Mouse (Mus musculus) intestine, embryonic 14.5 days (tissue): ENCODE data around the gene Gm21149. TPM values are rescaled to one million over a fixed set of nuclear protein-coding genes. Genes with fewer than 3 reads are reported as not detected.
A peak's percentile ranks its signal among the peaks of the same experiment; 100 is the strongest.
"Not testable (repeated sequence)": the region's sequence is repeated elsewhere in the genome, so short reads cannot be mapped to it uniquely, and the experiment has no call there.

Experiments
- ATAC-seq: fragments of 200-750 bp; cut with Nextera tagmentation; replicated peaks from 2 replicates; pipeline ENCODE4 v1.8.0; 2017; ENCODE audit warnings: low read depth, moderate number of reproducible peaks, moderate TSS enrichment, moderate library complexity; ENCODE audit not compliant: low FRiP score, low TSS enrichment
- DNase-seq: peaks from one replicate; pipeline ENCODE4 v3.0.0-alpha.2; 2018; ENCODE audit warnings: low spot score
- H3K27ac ChIP-seq: fragments of 300-500 bp; sonication (generic); 2 replicates; pipeline ENCODE4 v1.5.1; 2014; ENCODE audit warnings: low read depth, mild to moderate bottlenecking, control low read depth
- H3K27me3 ChIP-seq: fragments of 300-500 bp; sonication (generic); replicated peaks from 2 replicates; pipeline ENCODE4 v1.6.1; 2014; ENCODE audit warnings: low read length, control low read depth; ENCODE audit not compliant: control insufficient read depth, insufficient read depth
- H3K36me3 ChIP-seq: fragments of 300-500 bp; sonication (generic); 2 replicates; pipeline ENCODE4 v1.6.1; 2014; ENCODE audit warnings: low read length, control low read depth; ENCODE audit not compliant: control insufficient read depth, insufficient read depth
- H3K4me1 ChIP-seq: fragments of 300-500 bp; sonication (generic); replicated peaks from 2 replicates; pipeline ENCODE4 v1.6.1; 2014; ENCODE audit warnings: low read length, control low read depth, mixed read lengths; ENCODE audit not compliant: control insufficient read depth, insufficient read depth
- H3K4me2 ChIP-seq: fragments of 300-500 bp; sonication (generic); 2 replicates; pipeline ENCODE4 v1.6.1; 2014; ENCODE audit warnings: low read length
- H3K4me3 ChIP-seq: fragments of 300-500 bp; sonication (generic); 2 replicates; pipeline ENCODE4 v1.5.1; 2014; ENCODE audit warnings: low read depth, low read length, control low read depth, mixed read lengths
- H3K9ac ChIP-seq: fragments of 300-500 bp; sonication (generic); 2 replicates; pipeline ENCODE4 v1.6.1; 2014; ENCODE audit warnings: mild to moderate bottlenecking, low read length
- H3K9me3 ChIP-seq: fragments of 300-500 bp; sonication (generic); 2 replicates; pipeline ENCODE4 v1.6.1; 2016; ENCODE audit warnings: low read length, control low read depth; ENCODE audit not compliant: control insufficient read depth
- WGBS: fragments of 180-500 bp; shearing (Covaris S2); extraction: QIAGEN DNeasy Blood & Tissue Kit; methylation state at CpG from one replicate; pipeline ENCODE4 v1.1.7; 2014; 5-methylcytosine and 5-hydroxymethylcytosine counted together
- polyA plus RNA-seq: library from polyadenylated mRNA; unstranded; fragments of >200 nt; fragmentation: Nextera tagmentation; extraction: Ambion mirVana; gene quantifications from 2 replicates; pipeline ENCODE4 v1.2.1, GENCODE M21; 2014

Gm21149 gene
- polyA plus RNA-seq, 1 experiment from 2014 or later = 0.15 TPM

GRCm38 (mm10) chr5:15507757-15508459, 31.6 kb upstream of the Gm21149 start:
- H3K4me1 ChIP-seq, H3K27ac ChIP-seq, H3K9ac ChIP-seq, H3K4me3 ChIP-seq, H3K4me2 ChIP-seq, H3K27me3 ChIP-seq, H3K36me3 ChIP-seq: not testable (repeated sequence)
- WGBS = 68% methylated on average over 6 of the region's 6 CpGs
- ATAC-seq (peak; percentile 85), DNase-seq (peak; percentile 58)
- H3K9me3 ChIP-seq = peaks cover 14% of the 10 kb centered on the region

DNA sequence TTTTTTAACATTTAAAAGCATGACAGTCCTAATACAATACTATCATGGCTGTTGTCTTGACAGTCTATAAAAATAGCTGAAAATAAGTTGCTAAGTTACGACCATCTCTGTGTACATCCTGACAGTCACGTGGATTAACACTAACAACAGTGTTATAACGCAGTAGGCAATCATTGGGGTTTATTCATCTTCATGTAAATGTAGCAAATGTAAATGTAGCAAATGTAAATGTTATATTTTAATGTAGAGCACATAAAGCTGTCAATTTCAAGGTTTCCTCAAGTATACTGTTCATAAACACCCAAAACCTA, 30.9 kb upstream of the Gm21149 start:
- H3K4me1 ChIP-seq = no peaks in the 10 kb centered on the region
- H3K4me2 ChIP-seq = no peak overlapping the region
- 68% methylated on average over 3 of the region's 3 CpGs for WGBS
- H3K4me3 ChIP-seq = no peak overlapping the region
- peaks cover 12% of the 10 kb centered on the region for H3K9me3 ChIP-seq
- peak; percentile 40; the same call in 1 of the 2 replicates for ATAC-seq
- no peak overlapping the region for H3K27ac ChIP-seq
- H3K9ac ChIP-seq = no peak overlapping the region
- no peaks in the 10 kb centered on the region for H3K36me3 ChIP-seq
- H3K27me3 ChIP-seq = no peaks in the 10 kb centered on the region
- DNase-seq = no peak

DNA sequence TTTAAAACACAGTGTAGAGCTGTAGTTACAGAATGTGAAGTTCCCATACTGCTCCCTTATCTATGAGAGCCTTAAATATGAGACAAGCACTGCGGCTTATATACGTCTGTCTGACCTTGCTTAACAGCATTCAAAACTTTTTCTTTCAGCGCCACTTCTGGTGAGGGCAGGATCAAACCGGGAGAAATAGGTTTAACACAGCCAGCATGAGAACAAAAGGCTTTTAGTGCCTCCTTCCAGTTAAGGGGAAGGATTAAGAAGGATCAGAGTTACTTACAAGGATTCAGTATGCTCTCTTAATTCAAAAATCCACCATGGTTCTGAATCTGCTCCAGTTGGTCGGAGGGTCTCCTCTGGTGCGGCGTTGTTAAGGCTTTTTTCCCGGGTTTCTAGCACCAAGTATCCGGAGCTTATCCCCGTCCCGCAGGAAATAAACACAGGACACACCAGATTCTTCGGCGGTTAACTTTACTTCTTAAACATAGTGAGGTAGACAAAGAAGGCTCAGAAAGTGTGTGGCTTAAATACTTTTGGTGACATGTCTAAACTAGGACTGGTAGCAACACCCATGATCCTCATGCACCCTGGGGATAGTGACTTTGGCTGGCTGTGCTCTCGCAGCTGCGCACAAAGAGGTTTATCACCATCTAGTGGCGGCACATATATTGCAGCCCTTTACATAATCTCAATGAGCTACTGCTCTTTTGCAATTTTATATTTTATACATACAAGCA, 30.4 kb upstream of the Gm21149 start:
- Histone ChIP-seq H3K4me2 (0 out of 2 replicates have a peak overlapping the region, but pooled peaks have one; percentile 2), H3K9me3 (0 out of 2 replicates have a peak, but pooled peaks cover 9% of the 10 kb centered on the region), H3K9ac (no peak overlapping the region), H3K4me3 (no peak overlapping the region), H3K27me3 (no peaks in the 10 kb centered on the region), H3K27ac (no peak overlapping the region), H3K4me1 (no peaks in the 10 kb centered on the region), H3K36me3 (no peaks in the 10 kb centered on the region)
- ATAC-seq (peak; percentile 79; the same call in 1 of the 2 replicates), DNase-seq (peak; percentile 85)
- 52% methylated on average over 16 of the region's 16 CpGs for WGBS

- not testable (repeated sequence) for H3K4me3 ChIP-seq, DNase-seq, H3K9ac ChIP-seq, H3K4me1 ChIP-seq, H3K36me3 ChIP-seq, H3K27ac ChIP-seq, H3K9me3 ChIP-seq, H3K27me3 ChIP-seq, H3K4me2 ChIP-seq
- ATAC-seq = peak; percentile 78
- WGBS = 31% methylated on average over 5 of the region's 5 CpGs
These were observed 22.6 kb upstream of the Gm21149 start for GRCm38 (mm10) chr5:15498774-15499400.

GRCm38 (mm10) chr5:15498350-15498749, 22.0 kb upstream of the Gm21149 start:
- H3K4me1 ChIP-seq, ATAC-seq, H3K4me2 ChIP-seq, H3K27me3 ChIP-seq, DNase-seq, H3K9me3 ChIP-seq, H3K4me3 ChIP-seq, H3K9ac ChIP-seq, H3K27ac ChIP-seq, H3K36me3 ChIP-seq: not testable (repeated sequence)
- WGBS = 69% methylated on average over 3 of the region's 3 CpGs

DNA sequence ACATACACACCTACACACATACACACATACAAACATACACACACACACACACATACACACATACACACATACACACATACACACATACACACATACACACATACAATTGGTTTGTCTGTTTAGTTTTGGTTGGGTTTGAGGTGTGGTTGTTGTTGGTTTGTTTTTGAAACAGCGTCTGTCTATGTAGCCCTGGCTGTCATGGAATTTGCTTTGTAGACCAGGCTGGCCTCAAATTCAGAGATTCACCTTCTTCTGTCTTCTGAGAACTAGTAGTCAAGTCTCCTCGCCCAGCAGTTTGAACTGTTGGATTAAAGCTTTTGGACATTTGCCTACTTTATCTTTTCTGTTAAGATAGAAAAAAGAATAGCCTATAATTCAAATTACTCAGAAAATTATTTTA, 14.6 kb upstream of the Gm21149 start:
- not testable (repeated sequence) for H3K9me3 ChIP-seq, H3K4me2 ChIP-seq, H3K4me1 ChIP-seq, H3K4me3 ChIP-seq, H3K27me3 ChIP-seq, H3K36me3 ChIP-seq, H3K9ac ChIP-seq, ATAC-seq, DNase-seq, H3K27ac ChIP-seq
- WGBS = 61% methylated on average over 2 of the region's 2 CpGs

DNA sequence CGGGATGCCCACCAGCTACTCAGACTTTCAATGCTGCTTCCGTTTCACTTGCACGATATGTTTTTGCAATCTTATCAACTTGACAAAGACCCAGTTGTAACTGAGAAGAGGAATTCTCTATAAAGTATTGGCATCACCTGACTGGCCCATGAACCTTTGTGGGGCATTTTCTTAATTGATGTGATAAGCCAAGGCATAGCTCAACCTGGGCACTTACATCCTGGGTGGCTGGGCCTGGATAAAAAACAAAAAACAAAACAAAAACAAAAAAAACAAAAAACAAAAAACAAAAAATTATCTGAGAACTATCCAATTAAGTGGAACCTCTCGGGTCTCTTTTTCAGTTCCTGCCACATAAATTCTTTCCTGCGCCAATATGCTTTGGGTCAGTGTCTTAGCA, 12.4 kb upstream of the Gm21149 start:
- Histone ChIP-seq H3K36me3 (no peaks in the 10 kb centered on the region), H3K4me1 (no peaks in the 10 kb centered on the region), H3K4me2 (no peak overlapping the region), H3K4me3 (no peak overlapping the region), H3K9ac (no peak overlapping the region), H3K27ac (no peak overlapping the region), H3K27me3 (no peaks in the 10 kb centered on the region), H3K9me3 (no peaks in the 10 kb centered on the region)
- DNase-seq (no peak), ATAC-seq (peak; percentile 76; the same call in 1 of the 2 replicates)
- WGBS = 84% methylated on average over 5 of the region's 5 CpGs

GRCm38 (mm10) chr5:15484616-15485015, 8.3 kb upstream of the Gm21149 start:
- H3K9me3 ChIP-seq, DNase-seq, H3K4me2 ChIP-seq, H3K27me3 ChIP-seq, H3K4me1 ChIP-seq, H3K36me3 ChIP-seq, H3K9ac ChIP-seq, H3K27ac ChIP-seq, H3K4me3 ChIP-seq, ATAC-seq: not testable (repeated sequence)
- 22% methylated on average over 2 of the region's 2 CpGs for WGBS
